Mouse (Mus musculus) left cerebral cortex, postnatal 14 days (tissue): ENCODE measurements around the gene Klhdc8b. TPM values are rescaled to one million over a fixed set of nuclear protein-coding genes. Genes with fewer than 3 reads are reported as not detected.

Source experiments
- DNase-seq, 2 experiments: peaks; one replicate each; pipeline ENCODE4 v3.0.0; 2021 to 2022; ENCODE audit warnings: low spot score in 2 of 2, mixed read lengths in 1 of 2
- intact Hi-C: fragments of 180-260 bp; cut with DNase I; formaldehyde crosslinking; loops from one replicate; pipeline ENCODE4 v1.15.1; 2025
- total RNA-seq, 2 experiments: library from RNA; stranded (reverse); gene quantifications; 2 replicates each; pipeline ENCODE4 v1.2.3; 2021

Gene Klhdc8b
- total RNA-seq, 2 experiments from 2014 or later: 36.1 to 38.4 TPM

DNA sequence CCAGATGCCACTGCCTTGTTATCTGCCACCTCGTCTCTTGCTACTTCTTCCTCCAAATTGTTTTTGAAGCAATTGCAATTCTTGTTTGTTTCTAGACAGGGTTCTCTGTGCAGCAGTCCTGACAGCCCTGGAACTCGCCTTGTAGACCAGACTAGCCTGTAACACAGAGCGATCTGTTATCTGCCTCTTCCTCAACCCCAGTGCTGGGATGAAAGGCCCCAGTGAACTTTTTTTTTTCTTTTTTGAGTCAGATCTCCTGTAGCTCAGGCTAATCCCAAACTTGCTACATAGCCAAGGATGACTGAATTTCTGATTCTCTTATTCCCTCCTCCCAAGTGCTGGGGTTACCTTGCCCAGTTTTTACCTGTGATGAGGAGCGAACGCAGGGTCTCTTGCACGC is 7.0 kb downstream of the Klhdc8b start:
- intact Hi-C loops: loop anchor here (5.0 kb wide), 1 partner anchor 42 kb away; no protein-coding TSS in a partner anchor

DNA sequence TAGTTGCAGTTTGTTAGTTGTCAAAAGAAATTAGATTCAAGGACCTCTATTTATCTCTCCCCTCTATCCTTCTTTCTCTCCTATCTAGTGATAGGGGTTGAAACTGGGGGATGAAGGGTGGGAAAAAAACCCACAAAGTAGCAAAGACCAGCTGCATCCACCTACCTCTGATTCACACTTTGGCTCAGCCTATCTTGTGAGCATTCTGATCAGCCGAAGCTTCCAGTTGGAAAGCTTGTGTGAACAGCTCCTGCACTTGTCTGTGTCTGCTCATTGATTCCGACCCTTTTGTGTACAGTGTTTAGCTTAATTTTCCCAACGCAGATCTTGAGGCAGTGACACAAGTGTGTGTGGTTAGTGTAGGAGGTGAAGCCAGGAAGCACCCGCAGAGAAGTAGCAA is 7.9 kb downstream of the Klhdc8b start:
- intact Hi-C loops: loop anchor here (5.0 kb wide), 1 partner anchor 41 kb away; no protein-coding TSS in a partner anchor
- no peak for DNase-seq

More for the DNA sequence above, 7.0 kb downstream of the Klhdc8b start:
- no peak for DNase-seq

GRCm38 (mm10) chr9:108452911-108453310 is 8.5 kb downstream of the Klhdc8b start:
- intact Hi-C loops: loop anchor here (5.0 kb wide), 1 partner anchor 41 kb away; no protein-coding TSS in a partner anchor
- DNase-seq: no peak

GRCm38 (mm10) chr9:108452291-108452906 is 9.0 kb downstream of the Klhdc8b start:
- intact Hi-C loops: loop anchor here (5.0 kb wide), 1 partner anchor 40 kb away; no protein-coding TSS in a partner anchor
- DNase-seq: peak; percentile 90 to 91

DNA sequence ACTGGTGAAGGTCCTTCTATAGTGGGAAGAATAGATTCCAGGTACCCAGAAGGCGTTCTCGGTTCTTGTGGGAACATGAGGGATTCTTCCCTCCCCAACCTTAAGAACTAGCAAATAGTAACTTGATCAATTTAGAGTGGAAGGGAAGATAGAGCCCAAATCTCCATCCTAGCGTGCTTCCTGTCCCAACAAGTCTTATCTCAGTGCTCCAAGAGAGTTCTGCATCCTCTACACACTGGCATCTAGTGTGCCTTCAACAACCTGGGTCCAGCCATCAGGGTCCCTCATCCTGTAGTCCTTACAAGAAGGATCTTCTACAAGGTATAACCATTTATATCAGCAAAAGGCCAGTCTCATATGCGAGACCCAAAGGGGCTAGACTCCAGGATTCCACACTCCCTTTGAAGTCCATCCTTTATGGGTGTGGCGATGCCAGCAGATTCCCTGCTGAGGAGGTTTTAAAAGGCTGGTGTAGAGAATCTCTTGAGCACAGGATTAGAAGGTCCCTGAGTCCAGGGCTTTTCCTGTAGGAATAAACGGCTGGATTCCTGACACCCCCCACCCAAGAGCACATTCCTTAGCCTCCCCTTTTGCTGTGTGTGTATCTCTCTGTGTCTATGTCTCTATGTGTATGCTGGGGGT is 9.7 kb downstream of the Klhdc8b start:
- intact Hi-C loops: loop anchor here (5.0 kb wide), 1 partner anchor 39 kb away; no protein-coding TSS in a partner anchor
- DNase-seq: no peak

- intact Hi-C loops: loop anchor here (5.0 kb wide), 1 partner anchor 39 kb away; no protein-coding TSS in a partner anchor
- no peak for DNase-seq
These were observed 10.2 kb downstream of the Klhdc8b start for GRCm38 (mm10) chr9:108451170-108451493.

- intact Hi-C loops: loop anchor here (5.0 kb wide), 1 partner anchor 38 kb away; no protein-coding TSS in a partner anchor
These were observed 10.8 kb downstream of the Klhdc8b start for GRCm38 (mm10) chr9:108450292-108451169.

GRCm38 (mm10) chr9:108449860-108450259 is 11.5 kb downstream of the Klhdc8b start:
- intact Hi-C loops: loop anchor here (5.0 kb wide), 1 partner anchor 38 kb away; no protein-coding TSS in a partner anchor
- peak; percentile 71 to 84 for DNase-seq

More at GRCm38 (mm10) chr9:108450292-108451169, 10.8 kb downstream of the Klhdc8b start:
- peak in 1 of 2 experiments; percentile 59 for DNase-seq

GRCm38 (mm10) chr9:108445125-108445524 is 16.3 kb downstream of the Klhdc8b start:
- no peak for DNase-seq
- intact Hi-C loops: no loop called here

DNA sequence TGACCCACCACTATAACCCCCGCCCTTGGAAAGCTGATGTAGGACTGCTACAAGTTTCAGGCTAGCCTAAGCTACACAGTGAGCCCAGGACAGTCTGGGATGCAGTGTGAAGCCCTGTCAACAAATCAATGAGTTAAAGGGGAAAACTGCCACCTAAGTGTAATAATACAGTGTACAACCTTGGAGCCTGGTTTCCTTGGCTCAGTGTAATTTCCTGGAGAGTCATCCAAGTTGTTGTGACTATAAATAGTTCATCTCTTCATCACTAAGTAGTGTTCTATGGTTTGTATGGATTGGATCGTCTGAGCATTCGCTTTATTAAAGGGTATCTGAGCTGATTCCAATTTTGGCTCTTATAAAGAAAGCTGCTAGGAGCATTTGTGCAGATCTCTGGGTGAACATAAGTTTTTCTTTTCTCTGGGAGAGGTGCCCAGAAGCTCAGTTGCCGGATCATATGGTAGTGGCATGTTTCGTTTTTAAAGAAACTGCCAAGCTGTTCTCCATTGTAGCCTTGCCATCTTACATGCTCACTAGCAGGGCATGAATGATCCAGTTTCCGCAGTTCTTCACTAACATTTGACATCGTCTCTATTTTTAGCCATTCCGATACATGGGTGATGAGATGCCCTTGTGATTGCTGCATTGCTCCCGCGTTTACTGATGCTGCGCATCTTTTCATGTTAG is 20.0 kb downstream of the Klhdc8b start:
- peak; percentile 64 to 82 for DNase-seq
- intact Hi-C loops: no loop called here

- DNase-seq: no peak
- intact Hi-C loops: no loop called here
These were observed 20.9 kb downstream of the Klhdc8b start for GRCm38 (mm10) chr9:108440485-108440884.

- no peak for DNase-seq
- intact Hi-C loops: no loop called here
These were observed 22.2 kb downstream of the Klhdc8b start for GRCm38 (mm10) chr9:108439176-108439575.

GRCm38 (mm10) chr9:108436182-108436581 is 25.2 kb downstream of the Klhdc8b start, which contains the start of gene BC048562:
Gene BC048562, plus strand, starts transcription at chr9:108436482.
- intact Hi-C loops: no loop called here
- no peak for DNase-seq

DNA sequence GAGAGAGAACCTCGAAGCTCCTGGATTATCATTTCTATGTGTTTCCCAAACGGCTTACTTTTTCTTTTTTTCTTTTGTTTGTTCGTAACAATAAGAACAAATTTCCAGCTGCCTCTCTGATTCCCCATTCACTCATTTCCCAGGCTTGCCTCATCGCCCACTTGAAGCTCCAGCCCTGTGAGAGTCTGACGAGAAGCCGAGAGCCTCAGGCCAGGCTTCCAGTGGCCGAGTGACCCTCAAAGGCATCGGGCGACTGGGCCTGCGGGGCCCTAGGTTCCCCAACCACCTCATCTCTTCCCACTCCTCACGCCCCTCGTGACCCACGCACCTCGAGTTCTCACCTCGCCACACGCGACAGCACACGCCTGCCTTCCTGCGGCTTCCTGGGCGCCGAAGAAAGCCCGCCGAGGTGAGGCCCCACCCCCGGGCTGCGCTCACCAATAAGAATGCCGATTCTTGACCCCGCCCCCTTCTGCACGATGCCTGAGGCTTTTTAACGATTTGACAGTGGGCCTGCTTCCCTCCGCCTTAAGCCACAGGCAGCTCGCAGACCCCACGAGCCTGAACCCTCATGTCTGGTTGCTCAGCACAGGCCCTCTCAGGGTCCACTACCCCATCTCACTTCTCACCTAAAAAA is 29.8 kb downstream of the Klhdc8b start:
- intact Hi-C loops: no loop called here
- no peak for DNase-seq

GRCm38 (mm10) chr9:108428384-108428783 is 33.0 kb downstream of the Klhdc8b start, which contains the start of gene Ccdc36:
Gene Ccdc36, minus strand, starts transcription at chr9:108428484.
- no peak for DNase-seq
- intact Hi-C loops: no loop called here

DNA sequence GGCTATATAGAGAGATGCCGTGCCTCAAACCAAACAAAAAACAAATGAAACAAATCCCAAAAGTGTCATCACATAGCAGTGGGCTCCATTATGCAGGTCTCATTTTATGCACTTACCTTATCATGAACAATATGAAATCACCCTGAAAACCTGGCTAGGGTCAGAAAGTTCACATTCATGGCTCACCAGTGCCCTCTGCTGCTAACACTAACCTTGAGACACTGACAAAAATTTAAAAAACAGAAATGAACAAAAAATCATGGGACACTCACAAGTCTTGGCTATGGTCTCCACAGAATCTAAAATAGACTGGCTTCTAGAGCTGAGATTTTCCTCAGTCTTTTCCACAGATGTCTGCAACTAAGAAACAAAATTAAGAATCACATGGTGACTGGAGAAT is 49.2 kb downstream of the Klhdc8b start:
- intact Hi-C loops: loop anchor here (5.0 kb wide), 1 partner anchor 40 kb away; no protein-coding TSS in a partner anchor
- no peak for DNase-seq

DNA sequence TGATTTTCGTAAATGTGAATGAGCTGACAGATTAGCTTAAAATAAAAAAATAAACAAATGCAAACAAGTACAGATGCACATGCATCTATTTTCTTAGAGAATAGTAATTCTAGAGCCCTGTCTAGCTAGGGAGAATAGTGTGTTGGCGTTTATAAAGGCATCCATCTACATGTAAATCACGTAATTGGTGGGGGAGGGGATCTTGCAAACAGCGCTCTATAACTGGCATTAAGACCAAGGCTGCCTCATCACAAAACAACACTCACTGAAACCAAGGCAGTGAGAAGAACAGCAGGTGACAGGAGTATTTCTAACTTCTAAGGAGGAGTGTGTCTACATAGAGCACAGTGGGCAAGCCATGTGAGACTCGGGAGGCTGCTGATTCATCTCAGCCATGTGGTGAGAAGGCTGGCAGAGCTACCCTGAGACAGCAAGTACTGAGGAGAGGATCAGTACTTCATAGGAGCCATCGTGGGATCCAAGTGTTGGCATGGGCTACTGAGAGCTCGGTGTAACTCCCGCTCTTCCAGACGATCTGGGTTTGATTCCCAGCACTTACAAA is 49.9 kb downstream of the Klhdc8b start:
- peak; percentile 57 to 87 for DNase-seq
- intact Hi-C loops: loop anchor here (5.0 kb wide), 1 partner anchor 41 kb away; no protein-coding TSS in a partner anchor

DNA sequence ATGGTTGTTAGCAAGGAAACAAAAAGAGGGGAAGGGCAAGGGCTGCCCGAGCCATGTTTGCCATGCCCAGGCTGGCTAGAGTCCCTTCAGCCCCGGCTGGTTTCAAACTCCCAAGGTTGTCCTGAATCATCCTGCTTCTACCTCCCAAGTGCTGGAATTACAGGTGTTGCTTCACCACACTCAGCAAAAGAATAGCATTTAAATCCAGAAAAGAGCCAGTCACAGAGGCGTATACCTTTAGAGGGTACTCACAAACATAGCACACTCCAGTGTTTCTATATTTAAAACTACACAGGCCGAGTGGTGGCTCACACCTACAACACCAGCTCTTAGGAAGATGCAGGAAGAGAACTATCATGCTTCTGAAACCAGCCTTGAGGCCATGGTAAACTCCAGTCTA is 51.8 kb downstream of the Klhdc8b start:
- intact Hi-C loops: no loop called here
- no peak for DNase-seq
